Mouse (Mus musculus) gastrocnemius, adult 2 months (tissue): ENCODE data around the gene Dlg2. TPM values are rescaled to one million over a fixed set of nuclear protein-coding genes. Genes with fewer than 3 reads are reported as not detected.

Experiments used
- DNase-seq: peaks from one replicate; pipeline ENCODE4 v3.0.0; 2022
- H3K27ac ChIP-seq: fragments of 200-600 bp; 2 replicates; pipeline ENCODE4 v1.8.1; 2022; ENCODE audit warnings: mild to moderate bottlenecking
- H3K4me3 ChIP-seq: fragments of 200-600 bp; 2 replicates; pipeline ENCODE4 v1.8.1; 2022; ENCODE audit warnings: mild to moderate bottlenecking, moderate library complexity
- CTCF ChIP-seq: fragments of 200-600 bp; IDR thresholded peaks from 2 replicates; pipeline ENCODE4 v1.8.1; 2022; ENCODE audit warnings: antibody characterized with exemption, mild to moderate bottlenecking, moderate library complexity
- intact Hi-C: fragments of 180-260 bp; cut with DNase I; formaldehyde crosslinking; loops from one replicate; pipeline ENCODE4 v1.15.1; 2025
- total RNA-seq, 2 experiments: library from RNA; stranded (reverse); gene quantifications; 2 replicates each; pipeline ENCODE4 v1.2.3; 2021

Dlg2 gene
- total RNA-seq, 2 experiments from 2014 or later: 0.22 to 0.71 TPM

GRCm38 (mm10) chr7:91715776-91716175 lies 1239.3 kb downstream of the Dlg2 start:
- intact Hi-C loops: no loop called here
- H3K27ac ChIP-seq: no peak overlapping the region
- TF ChIP-seq CTCF: no peak
- DNase-seq: no peak
- no peak overlapping the region for H3K4me3 ChIP-seq

GRCm38 (mm10) chr7:91716696-91717095 lies 1240.2 kb downstream of the Dlg2 start:
- intact Hi-C loops: no loop called here
- Histone ChIP-seq H3K4me3 (no peak overlapping the region), H3K27ac (no peak overlapping the region)
- DNase-seq: no peak
- no peak for TF ChIP-seq CTCF

GRCm38 (mm10) chr7:91720318-91720717 lies 1243.8 kb downstream of the Dlg2 start:
- H3K27ac ChIP-seq: no peak overlapping the region
- intact Hi-C loops: no loop called here
- no peak for DNase-seq
- TF ChIP-seq CTCF: no peak
- no peak overlapping the region for H3K4me3 ChIP-seq

- no peak overlapping the region for H3K4me3 ChIP-seq
- DNase-seq: no peak
- H3K27ac ChIP-seq: no peak overlapping the region
- intact Hi-C loops: no loop called here
- TF ChIP-seq CTCF: no peak
These were observed 1247.9 kb downstream of the Dlg2 start for GRCm38 (mm10) chr7:91724397-91724796.

GRCm38 (mm10) chr7:91740748-91741147 lies 1264.3 kb downstream of the Dlg2 start:
- intact Hi-C loops: no loop called here
- TF ChIP-seq CTCF: no peak
- DNase-seq: no peak
- no peak overlapping the region for H3K27ac ChIP-seq
- H3K4me3 ChIP-seq: no peak overlapping the region

- Histone ChIP-seq H3K4me3 (no peak overlapping the region), H3K27ac (no peak overlapping the region)
- intact Hi-C loops: no loop called here
- DNase-seq: no peak
- TF ChIP-seq CTCF: no peak
These were observed 1276.8 kb downstream of the Dlg2 start for GRCm38 (mm10) chr7:91753151-91753861.

GRCm38 (mm10) chr7:91767648-91768047 lies 1291.2 kb downstream of the Dlg2 start:
- TF ChIP-seq CTCF: no peak
- intact Hi-C loops: no loop called here

GRCm38 (mm10) chr7:91778673-91779072 lies 1302.2 kb downstream of the Dlg2 start:
- no peak for DNase-seq
- no peak overlapping the region for H3K27ac ChIP-seq
- no peak for TF ChIP-seq CTCF
- no peak overlapping the region for H3K4me3 ChIP-seq
- intact Hi-C loops: no loop called here

More at GRCm38 (mm10) chr7:91767648-91768047, 1291.2 kb downstream of the Dlg2 start:
- DNase-seq: no peak
- Histone ChIP-seq H3K4me3 (no peak overlapping the region), H3K27ac (no peak overlapping the region)

- intact Hi-C loops: no loop called here
- no peak for TF ChIP-seq CTCF
- no peak overlapping the region for H3K27ac ChIP-seq
- no peak for DNase-seq
- no peak overlapping the region for H3K4me3 ChIP-seq
These were observed 1308.1 kb downstream of the Dlg2 start for GRCm38 (mm10) chr7:91784617-91785016.

- Histone ChIP-seq H3K4me3 (no peak overlapping the region), H3K27ac (no peak overlapping the region)
- no peak for DNase-seq
- intact Hi-C loops: no loop called here
- TF ChIP-seq CTCF: no peak
These were observed 1309.0 kb downstream of the Dlg2 start for GRCm38 (mm10) chr7:91785445-91785844.

GRCm38 (mm10) chr7:91785871-91786270 lies 1309.4 kb downstream of the Dlg2 start:
- no peak overlapping the region for H3K27ac ChIP-seq
- no peak for TF ChIP-seq CTCF
- H3K4me3 ChIP-seq: no peak overlapping the region
- intact Hi-C loops: no loop called here
- no peak for DNase-seq

- no peak overlapping the region for H3K27ac ChIP-seq
- TF ChIP-seq CTCF: no peak
- no peak overlapping the region for H3K4me3 ChIP-seq
- intact Hi-C loops: no loop called here
- DNase-seq: no peak
These were observed 1314.6 kb downstream of the Dlg2 start for GRCm38 (mm10) chr7:91790949-91791564.

GRCm38 (mm10) chr7:91806632-91807031 lies 1330.2 kb downstream of the Dlg2 start:
- no peak for DNase-seq
- no peak for TF ChIP-seq CTCF
- intact Hi-C loops: no loop called here
- Histone ChIP-seq H3K27ac (no peak overlapping the region), H3K4me3 (no peak overlapping the region)

- no peak for DNase-seq
- Histone ChIP-seq H3K4me3 (no peak overlapping the region), H3K27ac (no peak overlapping the region)
- no peak for TF ChIP-seq CTCF
- intact Hi-C loops: no loop called here
These were observed 1334.3 kb downstream of the Dlg2 start for GRCm38 (mm10) chr7:91810774-91811173.
